Mouse (Mus musculus): ENCODE measurements around the gene Gstm2. TPM values are rescaled to one million over a fixed set of nuclear protein-coding genes. Genes with fewer than 3 reads are reported as not detected.
"Not testable (repeated sequence)": the region's sequence is repeated elsewhere in the genome, so short reads cannot be mapped to it uniquely, and the experiment has no call there.

The Gstm2 gene
- polyA plus RNA-seq, 1 experiment: 3.9 TPM

DNA sequence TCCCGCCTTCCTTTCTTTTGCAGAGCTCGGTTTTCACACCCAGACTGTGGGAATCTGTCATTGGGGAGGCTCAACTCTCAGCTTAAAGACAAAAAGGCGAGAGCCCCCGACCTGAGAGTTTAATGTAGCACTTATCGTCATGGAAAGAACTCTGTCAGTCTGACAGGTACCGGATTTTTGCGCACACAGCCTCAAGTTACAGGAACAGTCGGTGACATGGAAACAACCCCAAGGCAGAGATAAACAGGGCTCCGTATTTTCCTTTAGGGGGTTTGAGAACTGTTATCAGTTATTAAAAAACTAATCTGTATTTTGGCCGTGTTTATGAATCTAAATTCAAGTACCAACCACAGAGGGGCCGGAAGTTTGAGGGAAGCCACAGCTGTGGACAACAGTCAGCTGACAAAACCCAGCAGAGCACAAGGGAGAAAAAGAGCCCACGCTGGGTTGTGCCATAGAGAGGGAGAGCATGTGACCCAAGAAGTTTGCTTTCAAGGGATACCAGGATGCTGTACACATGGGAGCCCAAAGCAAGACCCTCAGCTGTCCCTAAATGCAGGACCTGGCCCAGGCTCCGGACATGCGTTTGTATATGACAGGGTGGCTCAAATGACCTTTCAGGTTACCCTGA is 32.1 kb upstream of the Gstm2 start:
- Histone ChIP-seq H3K27me3 (ENCODE audit: control insufficient read depth, insufficient read depth, low read length) (no peaks in the 10 kb centered on the region), H3K4me3 (replicated peaks; ENCODE audit: insufficient read depth, low read depth, low read length) (peak overlapping the region; percentile 71), H3K27ac (ENCODE audit: insufficient read depth, low read length) (no peak overlapping the region; the same call in 1 of the 2 replicates), H3K4me1 (ENCODE audit: control insufficient read depth, insufficient read depth, low read length) (no peaks in the 10 kb centered on the region)
- DNase-seq: no peak
- WGBS: 17% methylated on average over 14 of the region's 14 CpGs
- TF ChIP-seq CTCF (IDR thresholded peaks at IDR 0.05; ENCODE audit: borderline replicate concordance, insufficient read depth, low read depth, low read length): no peak

DNA sequence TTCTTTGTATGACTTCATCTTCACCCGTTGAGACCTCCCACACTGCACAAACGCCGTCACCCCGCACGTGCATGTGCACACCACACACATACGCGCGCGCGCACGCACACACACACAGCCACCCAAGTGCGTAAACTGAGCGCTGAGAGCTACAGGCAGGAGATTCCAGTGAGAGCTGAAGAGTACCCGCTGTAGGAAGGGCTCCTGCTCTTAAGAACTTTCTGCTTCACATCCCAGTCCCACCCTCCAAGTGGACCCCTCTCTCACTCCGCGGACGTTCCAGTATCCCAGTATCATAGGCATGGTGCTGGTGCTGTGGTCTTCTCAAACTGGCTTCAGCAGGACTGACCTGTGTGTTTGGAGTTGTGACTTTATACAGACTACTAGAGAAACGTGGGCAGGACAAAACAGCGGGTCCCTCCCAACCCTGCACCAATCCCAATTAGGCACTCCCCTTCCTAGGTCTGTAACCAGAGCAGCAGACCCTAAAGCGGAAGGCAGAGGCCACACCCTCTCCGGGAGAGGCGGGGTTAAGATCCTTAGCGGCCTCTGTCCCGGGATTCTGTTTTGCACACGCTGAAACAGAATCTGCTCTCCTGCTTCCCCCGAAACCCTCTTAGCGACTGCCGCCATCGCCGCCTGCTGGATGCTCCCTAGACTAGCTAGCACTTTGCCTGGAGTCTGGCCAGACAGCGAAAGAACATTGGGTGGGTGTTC is 31.4 kb upstream of the Gstm2 start, which contains the start of gene Gstm1:
Gene Gstm1, minus strand, starts transcription at position 501 of the 717 bp plus-strand sequence.
- DNase-seq: peak; percentile 87 to 88
- under 1% methylated on average over 31 of the region's 31 CpGs for WGBS
- Histone ChIP-seq H3K4me3 (replicated peaks; ENCODE audit: insufficient read depth, low read depth, low read length) (peak within 1 kb of the TSS; percentile 71), H3K27me3 (ENCODE audit: control insufficient read depth, insufficient read depth, low read length) (no peaks in the 10 kb centered on the region), H3K4me1 (ENCODE audit: control insufficient read depth, insufficient read depth, low read length) (no peaks in the 10 kb centered on the region), H3K27ac (ENCODE audit: insufficient read depth, low read length) (peak within 1 kb of the TSS; percentile 2; the same call in 1 of the 2 replicates)
- TF ChIP-seq POLR2A (IDR thresholded peaks at IDR 0.05; ENCODE audit: borderline replicate concordance, insufficient read depth, low read length) (no peak), CTCF (IDR thresholded peaks at IDR 0.05; ENCODE audit: borderline replicate concordance, insufficient read depth, low read depth, low read length) (peak; percentile 77)

DNA sequence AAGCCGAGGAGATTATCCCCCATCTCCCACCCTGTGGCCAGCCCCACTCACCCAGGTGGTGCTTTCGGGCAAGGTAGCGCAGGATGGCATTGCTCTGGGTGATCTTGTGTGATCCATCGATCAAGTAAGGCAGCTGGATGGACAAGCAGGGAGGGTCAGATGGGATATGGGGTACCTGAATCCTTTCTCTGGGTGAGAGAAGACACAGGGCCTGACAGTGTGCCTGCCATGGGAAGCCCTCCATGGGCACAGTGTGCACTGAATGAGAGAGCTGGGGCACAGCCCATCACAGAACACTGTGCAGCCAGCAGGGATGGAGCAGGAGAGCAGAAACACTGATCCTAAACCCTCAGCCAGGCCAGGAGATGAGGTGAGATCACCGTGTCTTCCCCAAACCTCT is 30.2 kb upstream of the Gstm2 start:
- not testable (repeated sequence) for DNase-seq; H3K4me1 ChIP-seq (ENCODE audit: control insufficient read depth, insufficient read depth, low read length); H3K27ac ChIP-seq (ENCODE audit: insufficient read depth, low read length); H3K27me3 ChIP-seq (ENCODE audit: control insufficient read depth, insufficient read depth, low read length); H3K4me3 ChIP-seq (replicated peaks; ENCODE audit: insufficient read depth, low read depth, low read length)
- WGBS: 90% methylated on average over 5 of the region's 5 CpGs

DNA sequence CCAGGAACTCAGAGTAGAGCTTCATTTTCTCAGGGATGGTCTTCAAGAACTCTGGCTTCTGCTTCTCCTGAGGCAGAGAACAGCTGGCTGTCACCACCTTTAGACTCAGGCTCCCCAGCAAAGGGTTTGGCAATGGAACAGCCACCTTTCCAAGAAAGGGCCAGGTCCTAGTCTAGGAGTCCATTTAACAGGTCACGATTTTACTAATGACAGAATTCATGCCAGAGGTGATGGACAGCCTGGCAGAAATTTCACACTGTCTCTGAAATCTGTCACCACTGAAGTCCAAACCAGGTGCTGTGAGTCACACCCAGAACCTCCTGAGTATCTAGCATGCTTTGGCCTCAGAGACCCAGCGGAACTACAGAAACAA is 28.7 kb upstream of the Gstm2 start:
- no peak for TF ChIP-seq POLR2A (IDR thresholded peaks at IDR 0.05; ENCODE audit: borderline replicate concordance, insufficient read depth, low read length)
- no peak for TF ChIP-seq CTCF (IDR thresholded peaks at IDR 0.05; ENCODE audit: borderline replicate concordance, insufficient read depth, low read depth, low read length)
- H3K4me1 ChIP-seq (ENCODE audit: control insufficient read depth, insufficient read depth, low read length): no peaks in the 10 kb centered on the region
- no peak overlapping the region for H3K27ac ChIP-seq (ENCODE audit: insufficient read depth, low read length)
- no peak for DNase-seq
- H3K27me3 ChIP-seq (ENCODE audit: control insufficient read depth, insufficient read depth, low read length): no peaks in the 10 kb centered on the region
- WGBS: 91% methylated on average over 2 of the region's 2 CpGs
- H3K4me3 ChIP-seq (replicated peaks; ENCODE audit: insufficient read depth, low read depth, low read length): no peak overlapping the region

DNA sequence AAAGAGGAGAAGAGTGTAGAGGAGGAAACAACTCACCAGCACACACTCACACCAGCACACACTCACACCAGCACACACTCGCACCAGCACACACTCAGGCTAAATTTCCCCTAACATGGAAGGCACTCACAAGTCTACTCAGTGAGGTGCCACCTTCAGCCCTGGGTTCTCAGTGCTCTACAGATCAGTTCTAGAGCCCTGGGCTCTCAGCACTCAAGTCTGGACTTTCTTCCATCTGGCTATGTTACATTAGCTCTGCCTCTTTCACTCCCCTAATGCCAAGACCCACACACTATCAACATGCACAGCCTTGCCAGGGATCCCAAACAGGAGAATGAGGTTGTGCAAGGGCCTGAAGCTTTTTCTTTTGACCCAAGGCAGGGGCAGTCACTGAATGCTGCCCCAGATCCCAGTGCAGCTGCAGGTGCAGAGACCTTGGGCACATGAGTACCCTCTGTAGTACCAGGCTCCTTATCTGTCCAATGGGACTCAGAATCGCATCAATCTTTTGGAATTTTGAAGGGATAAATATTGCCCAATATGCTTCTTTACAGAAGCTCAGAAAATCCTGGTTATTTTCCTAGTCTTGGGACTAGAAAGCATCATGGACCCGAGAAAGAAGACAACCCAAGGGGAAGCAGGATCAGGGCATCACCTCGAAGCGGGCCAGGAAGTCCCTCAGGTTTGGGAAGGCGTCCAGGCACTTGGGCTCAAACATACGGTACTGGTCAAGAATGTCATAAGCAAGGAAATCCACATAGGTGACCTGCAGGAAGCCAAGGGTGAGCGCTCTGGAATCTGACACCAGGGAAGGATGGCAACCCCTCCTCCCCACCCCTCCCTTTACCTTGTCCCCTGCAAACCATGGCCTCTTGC is 28.1 kb upstream of the Gstm2 start:
- Histone ChIP-seq H3K4me1 (ENCODE audit: control insufficient read depth, insufficient read depth, low read length) (no peaks in the 10 kb centered on the region), H3K27ac (ENCODE audit: insufficient read depth, low read length) (0 out of 2 replicates have a peak overlapping the region, but pooled peaks have one; percentile 6), H3K4me3 (replicated peaks; ENCODE audit: insufficient read depth, low read depth, low read length) (no peak overlapping the region), H3K27me3 (ENCODE audit: control insufficient read depth, insufficient read depth, low read length) (no peaks in the 10 kb centered on the region)
- 85% methylated on average over 8 of the region's 8 CpGs for WGBS
- no peak for DNase-seq
- TF ChIP-seq POLR2A (IDR thresholded peaks at IDR 0.05; ENCODE audit: borderline replicate concordance, insufficient read depth, low read length): no peak

DNA sequence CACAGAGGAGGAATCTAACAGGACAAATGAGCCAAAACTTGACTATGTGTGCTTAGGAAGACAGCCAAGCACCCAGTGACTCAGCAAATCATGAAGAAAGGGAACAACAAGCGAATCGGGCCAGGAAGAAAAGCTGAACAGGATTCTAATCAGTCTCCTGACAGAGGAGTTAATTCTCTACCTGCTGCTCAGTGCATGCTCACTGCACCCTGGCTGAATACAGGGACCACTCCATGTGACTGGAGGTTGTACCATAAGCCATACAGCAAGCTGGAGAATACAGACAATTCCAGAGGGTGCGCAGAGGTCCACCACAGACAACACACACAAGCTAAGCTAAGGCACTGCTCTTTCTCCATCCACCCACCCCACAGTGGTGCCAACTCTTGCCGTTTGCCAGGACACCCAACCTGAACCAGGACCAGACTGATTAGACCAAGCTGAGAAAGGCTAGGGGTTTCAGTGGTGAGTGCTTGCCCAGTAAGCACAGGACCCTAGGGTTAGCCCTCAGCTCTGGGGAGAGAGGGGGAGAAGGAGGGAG is 27.1 kb upstream of the Gstm2 start:
- Histone ChIP-seq H3K27me3 (ENCODE audit: control insufficient read depth, insufficient read depth, low read length) (no peaks in the 10 kb centered on the region), H3K4me1 (ENCODE audit: control insufficient read depth, insufficient read depth, low read length) (no peaks in the 10 kb centered on the region), H3K4me3 (replicated peaks; ENCODE audit: insufficient read depth, low read depth, low read length) (no peak overlapping the region), H3K27ac (ENCODE audit: insufficient read depth, low read length) (peak overlapping the region; percentile 2; the same call in 1 of the 2 replicates)
- TF ChIP-seq POLR2A (IDR thresholded peaks at IDR 0.05; ENCODE audit: borderline replicate concordance, insufficient read depth, low read length) (no peak), CTCF (IDR thresholded peaks at IDR 0.05; ENCODE audit: borderline replicate concordance, insufficient read depth, low read depth, low read length) (no peak)
- peak in 1 of 2 experiments; percentile 28 for DNase-seq
- 55% methylated on average over 4 of the region's 4 CpGs for WGBS

DNA sequence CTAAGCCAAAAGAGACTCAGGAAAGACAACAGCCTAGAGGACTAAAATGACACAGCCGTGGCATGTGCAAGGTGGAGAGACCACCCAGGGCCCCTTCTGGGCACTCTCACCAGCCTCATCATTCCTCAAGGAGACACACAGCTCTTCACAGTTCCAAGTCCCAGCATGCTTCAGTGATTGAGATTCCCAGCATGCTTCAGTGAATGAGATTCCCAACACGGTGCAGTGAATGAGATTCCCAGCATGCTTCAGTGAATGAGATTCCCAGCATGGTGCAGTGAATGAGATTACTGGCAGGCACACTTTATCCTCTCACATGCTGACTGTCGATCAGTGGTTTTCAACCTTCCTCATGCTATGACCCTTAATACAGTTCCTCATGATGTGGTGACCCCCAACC is 25.3 kb upstream of the Gstm2 start:
- H3K27me3 ChIP-seq (ENCODE audit: control insufficient read depth, insufficient read depth, low read length): no peaks in the 10 kb centered on the region
- peak in 1 of 2 experiments; percentile 13 for DNase-seq
- no peak overlapping the region for H3K4me3 ChIP-seq (replicated peaks; ENCODE audit: insufficient read depth, low read depth, low read length)
- WGBS: 5% methylated on average over 3 of the region's 3 CpGs
- H3K4me1 ChIP-seq (ENCODE audit: control insufficient read depth, insufficient read depth, low read length): no peaks in the 10 kb centered on the region
- no peak overlapping the region for H3K27ac ChIP-seq (ENCODE audit: insufficient read depth, low read length)
- TF ChIP-seq POLR2A (IDR thresholded peaks at IDR 0.05; ENCODE audit: borderline replicate concordance, insufficient read depth, low read length) (no peak), CTCF (IDR thresholded peaks at IDR 0.05; ENCODE audit: borderline replicate concordance, insufficient read depth, low read depth, low read length) (no peak)
